ENCODE assay signal across 9 mouse cellular contexts in the genomic region with DNA sequence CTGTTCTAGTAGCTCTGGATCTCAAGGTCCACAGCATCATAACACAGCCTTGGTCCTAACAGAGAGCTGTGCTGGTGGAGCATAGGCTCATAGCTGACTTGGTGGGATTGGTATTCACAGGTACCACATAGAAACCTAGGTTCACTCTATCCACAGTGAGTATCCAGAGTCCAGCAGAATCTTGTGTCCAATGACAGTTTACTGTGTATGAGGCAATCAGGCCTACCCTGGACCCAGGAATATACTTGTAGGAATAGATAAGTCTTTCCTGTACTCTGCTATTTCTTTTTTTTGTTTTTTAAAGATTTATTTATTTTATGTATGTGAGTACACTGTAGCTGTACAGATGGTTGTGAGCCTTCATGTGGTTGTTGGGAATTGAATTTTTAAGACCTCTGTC. TPM values are rescaled to one million over a fixed set of nuclear protein-coding genes. Genes with fewer than 3 reads are reported as not detected.
A peak's percentile ranks its signal among the peaks of the same experiment; 100 is the strongest.
DNase-seq lines count a peak whose midpoint lies in the region; ATAC-seq lines count a peak whose summit lies in the region.
"Had no signal": no experiment of that assay in that cellular context is flagged by ENCODE, and none has a peak within 500 bp of the region (broad histone marks: within the 10 kb centered on the region; RNA-seq: fewer than 3 reads in every experiment).

No protein-coding gene starts in this region.

- ATAC-seq in forebrain, embryonic 11.5 days (replicated peaks; ENCODE audit: low FRiP score), result 0 out of 2 replicates have a peak, but pooled peaks have one; percentile 7
- peak; percentile 9; the same call in 1 of the 2 replicates for ATAC-seq in limb, embryonic 11.5 days (ENCODE audit: insufficient number of reproducible peaks, low FRiP score, low TSS enrichment, low read depth)
- peak; percentile 55 for ATAC-seq in forebrain, embryonic 14.5 days
- ATAC-seq in midbrain, embryonic 14.5 days (ENCODE audit: low FRiP score, low TSS enrichment), result peak; percentile 34; the same call in 1 of the 2 replicates

- H3K4me2 ChIP-seq in forebrain, embryonic 11.5 days (ENCODE audit: low read depth, low read length, severe bottlenecking), result no peak overlapping the region
- H3K4me2 ChIP-seq in limb, embryonic 11.5 days (ENCODE audit: low read depth, severe bottlenecking), result no peak overlapping the region
- H3K4me2 ChIP-seq in forebrain, embryonic 14.5 days (ENCODE audit: low read length), result no peak overlapping the region
- no peak overlapping the region for H3K4me2 ChIP-seq in midbrain, embryonic 14.5 days (ENCODE audit: low read length)
- H3K4me2 ChIP-seq: liver, embryonic 15.5 days had no signal

- no peaks in the 10 kb centered on the region for H3K9me3 ChIP-seq in forebrain, embryonic 11.5 days (ENCODE audit: control insufficient read depth, low read length)
- no peaks in the 10 kb centered on the region for H3K9me3 ChIP-seq in forebrain, embryonic 10.5 days
- no peaks in the 10 kb centered on the region for H3K9me3 ChIP-seq in limb, embryonic 11.5 days (ENCODE audit: control insufficient read depth, low read length)
- H3K9me3 ChIP-seq in limb, embryonic 10.5 days (replicated peaks), result no peaks in the 10 kb centered on the region
- no peaks in the 10 kb centered on the region for H3K9me3 ChIP-seq in forebrain, embryonic 14.5 days (replicated peaks; ENCODE audit: control insufficient read depth, low read length)
- no peaks in the 10 kb centered on the region for H3K9me3 ChIP-seq in midbrain, embryonic 14.5 days (ENCODE audit: control insufficient read depth, low read length)
- H3K9me3 ChIP-seq: liver, embryonic 15.5 days had no signal

- DNase-seq in forebrain, embryonic 11.5 days (ENCODE audit: low spot score), result no peak
- DNase-seq in forebrain, embryonic 10.5 days (ENCODE audit: extremely low spot score, low spot score), result no peak
- DNase-seq in limb, embryonic 11.5 days (ENCODE audit: low spot score), result no peak
- no peak for DNase-seq in limb, embryonic 10.5 days (ENCODE audit: low spot score)
- no peak for DNase-seq in forebrain, embryonic 14.5 days (ENCODE audit: low spot score)
- no peak for DNase-seq in midbrain, embryonic 14.5 days
- no peak for DNase-seq in spleen, postnatal 36 days (ENCODE audit: low spot score in 2 of 2)
- DNase-seq in embryo, embryonic 10 days (ENCODE audit: low spot score), result no peak

- no peak overlapping the region for H3K27ac ChIP-seq in forebrain, embryonic 11.5 days (ENCODE audit: low read depth, low read length)
- no peak overlapping the region for H3K27ac ChIP-seq in forebrain, embryonic 10.5 days
- H3K27ac ChIP-seq in limb, embryonic 11.5 days (replicated peaks; ENCODE audit: low read depth, low read length), result no peak overlapping the region
- H3K27ac ChIP-seq in limb, embryonic 10.5 days, result no peak overlapping the region
- H3K27ac ChIP-seq in forebrain, embryonic 14.5 days (ENCODE audit: low read depth, low read length), result no peak overlapping the region
- no peak overlapping the region for H3K27ac ChIP-seq in midbrain, embryonic 14.5 days (replicated peaks; ENCODE audit: low read depth, low read length)
- H3K27ac ChIP-seq: liver, embryonic 15.5 days had no signal

- H3K27me3 ChIP-seq in forebrain, embryonic 11.5 days (ENCODE audit: control insufficient read depth, insufficient read depth, low read length), result no peaks in the 10 kb centered on the region
- no peaks in the 10 kb centered on the region for H3K27me3 ChIP-seq in forebrain, embryonic 10.5 days (ENCODE audit: poor library complexity, severe bottlenecking)
- no peaks in the 10 kb centered on the region for H3K27me3 ChIP-seq in limb, embryonic 11.5 days (ENCODE audit: control insufficient read depth, insufficient read depth, low read length)
- H3K27me3 ChIP-seq in limb, embryonic 10.5 days (ENCODE audit: low read depth, poor library complexity, severe bottlenecking), result no peaks in the 10 kb centered on the region
- no peaks in the 10 kb centered on the region for H3K27me3 ChIP-seq in forebrain, embryonic 14.5 days (replicated peaks; ENCODE audit: control insufficient read depth, insufficient read depth, low read length)
- H3K27me3 ChIP-seq in midbrain, embryonic 14.5 days (ENCODE audit: control insufficient read depth, insufficient read depth, low read length), result no peaks in the 10 kb centered on the region
- H3K27me3 ChIP-seq: liver, embryonic 15.5 days had no signal

- H3K9ac ChIP-seq in forebrain, embryonic 11.5 days (ENCODE audit: low read length), result no peak overlapping the region
- no peak overlapping the region for H3K9ac ChIP-seq in limb, embryonic 11.5 days (ENCODE audit: low read length)
- no peak overlapping the region for H3K9ac ChIP-seq in forebrain, embryonic 14.5 days (ENCODE audit: low read length)
- no peak overlapping the region for H3K9ac ChIP-seq in midbrain, embryonic 14.5 days (replicated peaks; ENCODE audit: low read length)
- H3K9ac ChIP-seq: liver, embryonic 15.5 days had no signal

- H3K36me3 ChIP-seq in forebrain, embryonic 11.5 days (ENCODE audit: control insufficient read depth, insufficient read depth, low read length), result no peaks in the 10 kb centered on the region
- no peaks in the 10 kb centered on the region for H3K36me3 ChIP-seq in forebrain, embryonic 10.5 days (replicated peaks)
- no peaks in the 10 kb centered on the region for H3K36me3 ChIP-seq in limb, embryonic 11.5 days (ENCODE audit: control insufficient read depth, insufficient read depth, low read length)
- H3K36me3 ChIP-seq in limb, embryonic 10.5 days, result no peaks in the 10 kb centered on the region
- no peaks in the 10 kb centered on the region for H3K36me3 ChIP-seq in forebrain, embryonic 14.5 days (ENCODE audit: control insufficient read depth, insufficient read depth, low read length)
- H3K36me3 ChIP-seq in midbrain, embryonic 14.5 days (ENCODE audit: control insufficient read depth, insufficient read depth, low read length), result no peaks in the 10 kb centered on the region
- H3K36me3 ChIP-seq: liver, embryonic 15.5 days had no signal

- H3K4me3 ChIP-seq in forebrain, embryonic 11.5 days (ENCODE audit: low read depth, low read length), result no peak overlapping the region
- no peak overlapping the region for H3K4me3 ChIP-seq in forebrain, embryonic 10.5 days
- no peak overlapping the region for H3K4me3 ChIP-seq in limb, embryonic 11.5 days (ENCODE audit: low read depth, low read length)
- H3K4me3 ChIP-seq in limb, embryonic 10.5 days, result no peak overlapping the region
- no peak overlapping the region for H3K4me3 ChIP-seq in forebrain, embryonic 14.5 days (ENCODE audit: low read depth, low read length)
- no peak overlapping the region for H3K4me3 ChIP-seq in midbrain, embryonic 14.5 days (replicated peaks; ENCODE audit: low read depth, low read length)
- H3K4me3 ChIP-seq: liver, embryonic 15.5 days had no signal

- H3K4me1 ChIP-seq in forebrain, embryonic 11.5 days (replicated peaks; ENCODE audit: control insufficient read depth, insufficient read depth, low read length), result peaks cover 3% of the 10 kb centered on the region; the same call in 1 of the 2 replicates
- peaks cover 14% of the 10 kb centered on the region for H3K4me1 ChIP-seq in forebrain, embryonic 10.5 days
- no peaks in the 10 kb centered on the region for H3K4me1 ChIP-seq in limb, embryonic 11.5 days (ENCODE audit: control insufficient read depth, insufficient read depth, low read length)
- H3K4me1 ChIP-seq in limb, embryonic 10.5 days, result peaks cover 5% of the 10 kb centered on the region
- H3K4me1 ChIP-seq in forebrain, embryonic 14.5 days (ENCODE audit: control insufficient read depth, insufficient read depth, low read length), result no peaks in the 10 kb centered on the region
- no peaks in the 10 kb centered on the region for H3K4me1 ChIP-seq in midbrain, embryonic 14.5 days (ENCODE audit: control insufficient read depth, insufficient read depth, low read length)

RNA-seq across cellular contexts. Expression of a gene that starts 11.3 kb away (rescaled TPM):
- 68.0 and 72.7 TPM in 2 replicates for polyA plus RNA-seq in forebrain, embryonic 11.5 days (2014; fragmentation: Nextera tagmentation; extraction: Ambion mirVana)
- polyA plus RNA-seq in forebrain, embryonic 10.5 days (2016; fragmentation: Nextera tagmentation; extraction: Ambion mirVana), result 64.6 and 67.8 TPM in 2 replicates
- 81.3 and 85.8 TPM in 2 replicates for polyA plus RNA-seq in limb, embryonic 11.5 days (2014; fragmentation: Nextera tagmentation; extraction: Ambion mirVana)
- 63.3 and 77.9 TPM in 2 replicates for polyA plus RNA-seq in limb, embryonic 10.5 days (2016; fragmentation: Nextera tagmentation; extraction: Ambion mirVana)
- polyA plus RNA-seq in forebrain, embryonic 14.5 days (2014; fragmentation: Nextera tagmentation; extraction: Ambion mirVana), result 53.4 and 54.7 TPM in 2 replicates
- 61.6 and 65.5 TPM in 2 replicates for polyA plus RNA-seq in midbrain, embryonic 14.5 days (2014; fragmentation: Nextera tagmentation; extraction: Ambion mirVana)

RNA-seq across cellular contexts. Expression of a gene that starts 32.2 kb away (rescaled TPM):
- 1.8 and 2.7 TPM in 2 replicates for polyA plus RNA-seq in forebrain, embryonic 11.5 days (2014; fragmentation: Nextera tagmentation; extraction: Ambion mirVana)
- polyA plus RNA-seq in forebrain, embryonic 10.5 days (2016; fragmentation: Nextera tagmentation; extraction: Ambion mirVana), result 1.8 and 3.1 TPM in 2 replicates
- 2.1 and 3.6 TPM in 2 replicates for polyA plus RNA-seq in limb, embryonic 11.5 days (2014; fragmentation: Nextera tagmentation; extraction: Ambion mirVana)
- polyA plus RNA-seq in limb, embryonic 10.5 days (2016; fragmentation: Nextera tagmentation; extraction: Ambion mirVana), result 1.8 and 3.8 TPM in 2 replicates
- polyA plus RNA-seq in forebrain, embryonic 14.5 days (2014; fragmentation: Nextera tagmentation; extraction: Ambion mirVana), result 11.4 and 12.1 TPM in 2 replicates
- 9.2 and 12.4 TPM in 2 replicates for polyA plus RNA-seq in midbrain, embryonic 14.5 days (2014; fragmentation: Nextera tagmentation; extraction: Ambion mirVana)

RNA-seq across cellular contexts. Expression of a gene that starts 57.9 kb away (rescaled TPM):
- 0.99 and 1.4 TPM in 2 replicates for polyA plus RNA-seq in forebrain, embryonic 11.5 days (2014; fragmentation: Nextera tagmentation; extraction: Ambion mirVana)
- polyA plus RNA-seq in forebrain, embryonic 10.5 days (2016; fragmentation: Nextera tagmentation; extraction: Ambion mirVana), result 1.7 and 1.8 TPM in 2 replicates
- polyA plus RNA-seq in limb, embryonic 11.5 days (2014; fragmentation: Nextera tagmentation; extraction: Ambion mirVana), result 1.8 and 2.4 TPM in 2 replicates
- polyA plus RNA-seq in limb, embryonic 10.5 days (2016; fragmentation: Nextera tagmentation; extraction: Ambion mirVana), result 1.1 and 1.7 TPM in 2 replicates
- 0.57 and 0.61 TPM in 2 replicates for polyA plus RNA-seq in forebrain, embryonic 14.5 days (2014; fragmentation: Nextera tagmentation; extraction: Ambion mirVana)
- polyA plus RNA-seq in midbrain, embryonic 14.5 days (2014; fragmentation: Nextera tagmentation; extraction: Ambion mirVana), result 0.38 and 0.45 TPM in 2 replicates

RNA-seq across cellular contexts. Expression of a gene that starts 58.0 kb away (rescaled TPM):
- polyA plus RNA-seq in forebrain, embryonic 11.5 days (2014; fragmentation: Nextera tagmentation; extraction: Ambion mirVana), result 74.2 and 78.2 TPM in 2 replicates
- 71.8 and 76.2 TPM in 2 replicates for polyA plus RNA-seq in forebrain, embryonic 10.5 days (2016; fragmentation: Nextera tagmentation; extraction: Ambion mirVana)
- 77.3 and 86.6 TPM in 2 replicates for polyA plus RNA-seq in limb, embryonic 11.5 days (2014; fragmentation: Nextera tagmentation; extraction: Ambion mirVana)
- polyA plus RNA-seq in limb, embryonic 10.5 days (2016; fragmentation: Nextera tagmentation; extraction: Ambion mirVana), result 59.4 and 72.0 TPM in 2 replicates
- 69.9 and 75.8 TPM in 2 replicates for polyA plus RNA-seq in forebrain, embryonic 14.5 days (2014; fragmentation: Nextera tagmentation; extraction: Ambion mirVana)
- 88.6 and 92.5 TPM in 2 replicates for polyA plus RNA-seq in midbrain, embryonic 14.5 days (2014; fragmentation: Nextera tagmentation; extraction: Ambion mirVana)
